Mouse (Mus musculus) brown adipose tissue, adult 24 weeks (tissue): ENCODE measurements around the gene Calcoco2. TPM values are rescaled to one million over a fixed set of nuclear protein-coding genes. Genes with fewer than 3 reads are reported as not detected.

Source experiments
- H3K27ac ChIP-seq: fragments of 200-500 bp; replicated peaks from 2 replicates; pipeline ENCODE4 v1.5.1; 2012; ENCODE audit warnings: low read depth, mild to moderate bottlenecking, low read length
- H3K4me1 ChIP-seq: fragments of 200-500 bp; 2 replicates; pipeline ENCODE4 v1.6.1; 2012; ENCODE audit warnings: low read length, mixed read lengths; ENCODE audit not compliant: control insufficient read depth, insufficient read depth, insufficient read length
- H3K4me3 ChIP-seq: fragments of 200-500 bp; 2 replicates; pipeline ENCODE4 v1.5.1; 2012; ENCODE audit warnings: low read depth, mild to moderate bottlenecking, low read length, moderate library complexity; ENCODE audit not compliant: insufficient read depth
- polyA plus RNA-seq: library from polyadenylated mRNA; stranded (reverse); fragments of >200 nt; gene quantifications from 2 replicates; pipeline ENCODE4 v1.2.4, GENCODE M21; 2012; ENCODE audit not compliant: missing spikeins, insufficient read depth, insufficient read length

Calcoco2 gene
- polyA plus RNA-seq, 1 experiment = not detected

DNA sequence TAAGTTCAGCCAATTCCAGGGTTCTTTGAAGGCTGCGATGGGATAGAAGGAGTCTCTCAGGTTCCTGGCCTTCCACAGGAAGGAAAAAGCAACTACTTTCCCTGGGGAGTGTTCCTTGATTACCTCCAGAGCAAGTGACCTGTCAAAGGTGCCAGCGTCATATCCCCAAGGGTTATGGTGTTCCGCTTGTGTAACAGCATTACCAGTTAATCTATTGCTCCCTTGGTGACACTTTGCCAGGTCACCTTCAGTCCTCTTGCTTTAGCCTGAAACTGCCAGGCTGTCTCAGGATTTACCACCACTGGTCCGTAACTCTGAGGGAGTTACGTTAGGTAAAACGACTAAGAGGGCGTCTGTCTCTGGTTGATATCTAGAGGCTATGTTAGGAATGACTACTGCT lies 41.4 kb downstream of the Calcoco2 start:
- Histone ChIP-seq H3K27ac (no peak overlapping the region), H3K4me1 (peaks cover 3% of the 10 kb centered on the region; the same call in 1 of the 2 replicates), H3K4me3 (no peak overlapping the region)

DNA sequence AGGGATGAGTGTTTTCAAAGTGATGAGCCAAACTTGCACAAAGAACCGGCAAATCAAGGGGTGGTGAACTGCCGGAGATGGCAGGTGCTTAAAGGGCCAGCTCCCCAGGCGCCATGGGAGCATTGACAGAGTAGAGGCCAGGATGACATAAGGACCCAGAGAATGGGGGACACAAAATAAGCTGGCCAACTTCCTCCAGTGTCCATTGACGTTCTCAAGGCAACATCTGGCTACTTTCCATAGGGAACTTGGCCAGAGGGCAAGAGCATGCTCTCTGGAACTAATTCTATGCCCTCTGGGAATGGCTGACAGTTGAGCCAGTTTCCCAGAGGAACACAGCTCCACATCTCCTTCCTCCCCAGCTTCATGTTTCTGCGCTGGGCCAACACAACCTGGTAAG lies 43.5 kb downstream of the Calcoco2 start:
- 0 out of 2 replicates have a peak overlapping the region, but pooled peaks have one; percentile 12 for H3K27ac ChIP-seq
- H3K4me3 ChIP-seq = no peak overlapping the region
- 0 out of 2 replicates have a peak, but pooled peaks cover 3% of the 10 kb centered on the region for H3K4me1 ChIP-seq

DNA sequence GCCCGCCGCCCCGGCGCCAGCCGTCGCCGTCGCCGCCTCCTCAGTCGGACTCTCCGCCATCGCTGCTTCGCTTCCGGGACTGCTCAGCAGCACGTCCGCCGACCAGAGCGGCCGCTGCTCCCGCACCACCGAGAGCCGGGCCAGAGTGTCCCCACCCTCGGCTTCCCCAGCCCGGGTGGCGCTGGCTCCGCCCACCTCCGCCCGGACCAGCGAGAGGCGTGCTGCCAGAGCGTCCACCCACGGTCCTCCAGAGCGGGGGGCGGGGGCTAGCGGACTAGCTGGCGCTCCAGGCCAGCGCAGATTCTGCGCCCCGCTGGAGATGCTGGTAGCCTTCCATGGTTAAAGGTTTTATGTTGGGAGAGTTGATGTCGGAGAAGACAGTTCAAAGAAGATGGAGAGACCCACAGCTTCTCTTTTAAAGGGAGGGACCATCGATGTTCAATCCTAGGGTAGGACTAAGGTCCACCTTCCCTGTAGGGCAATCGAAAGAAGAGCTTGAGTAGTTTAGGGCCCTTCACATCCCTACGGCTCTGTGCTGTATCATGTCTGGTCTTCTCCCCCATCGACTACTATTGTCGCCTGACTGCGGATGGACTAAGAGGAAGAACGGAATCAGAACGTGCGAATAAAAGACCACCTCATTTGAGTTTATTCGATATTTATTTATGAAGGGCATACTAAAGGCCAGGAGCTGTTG lies 46.4 kb downstream of the Calcoco2 start, which contains the start of gene Ube2z:
Gene Ube2z (minus strand): TSS at position 174 of the 697 bp plus-strand sequence.
- peak within 1 kb of the TSS; percentile 72 for H3K27ac ChIP-seq
- H3K4me3 ChIP-seq = peak within 1 kb of the TSS; percentile 72
- 0 out of 2 replicates have a peak, but pooled peaks cover 3% of the 10 kb centered on the region for H3K4me1 ChIP-seq

DNA sequence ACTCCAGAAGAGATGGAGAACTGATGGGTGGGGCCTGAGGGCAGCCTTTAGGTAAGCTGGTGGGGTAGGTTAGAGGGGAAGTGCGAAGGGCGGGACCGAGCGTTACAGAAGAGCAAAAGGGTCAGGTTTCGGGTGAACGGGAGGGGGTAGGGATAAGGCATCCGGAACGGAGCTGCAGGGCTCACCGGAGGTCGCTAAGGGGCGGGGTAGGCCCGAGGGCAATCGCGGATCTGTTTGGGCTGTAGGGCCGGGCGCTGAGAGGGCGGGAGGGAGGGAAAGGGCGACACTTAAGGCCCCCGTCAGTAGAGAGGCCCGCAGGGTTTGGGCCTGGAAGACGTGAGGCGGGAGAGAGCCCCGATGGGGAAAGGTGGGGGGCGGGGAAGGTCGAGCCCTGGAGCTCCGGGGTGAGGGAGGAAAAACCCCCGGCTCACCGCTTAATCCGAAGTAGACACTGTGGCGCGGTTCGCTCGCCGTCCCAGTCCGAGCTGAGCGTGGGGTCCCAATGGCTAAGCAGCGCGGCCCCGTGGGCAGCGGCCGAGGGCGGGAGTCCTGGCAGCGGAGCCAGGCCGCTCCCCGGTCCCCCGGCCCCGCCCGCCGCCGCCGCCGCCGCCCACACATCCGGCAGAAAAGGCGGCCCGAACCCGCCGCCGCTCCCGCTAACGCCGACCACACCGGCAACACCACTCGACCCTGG lies 47.1 kb downstream of the Calcoco2 start:
- peak overlapping the region; percentile 72 for H3K27ac ChIP-seq
- peak overlapping the region; percentile 72 for H3K4me3 ChIP-seq
- 0 out of 2 replicates have a peak, but pooled peaks cover 3% of the 10 kb centered on the region for H3K4me1 ChIP-seq

DNA sequence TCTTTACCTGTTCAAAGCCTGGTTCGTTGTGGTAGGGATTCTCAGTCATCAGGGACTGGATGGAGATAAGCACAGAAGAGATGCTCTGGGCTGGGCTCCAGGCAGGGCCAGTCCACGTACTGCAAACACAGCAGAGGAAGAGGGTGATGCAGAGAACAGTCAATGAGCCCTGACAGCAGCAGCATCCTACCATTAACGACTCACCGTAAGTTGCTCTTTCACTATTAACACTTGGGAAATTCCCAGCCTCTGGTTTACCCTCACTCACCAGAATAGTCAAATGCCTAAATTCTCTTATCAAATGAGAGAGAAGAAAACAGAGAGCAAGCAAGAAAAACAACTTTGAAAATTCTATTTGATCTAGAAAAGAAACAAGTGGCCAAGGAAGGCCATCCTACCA lies 53.5 kb downstream of the Calcoco2 start:
- H3K4me1 ChIP-seq = no peaks in the 10 kb centered on the region
- no peak overlapping the region for H3K27ac ChIP-seq
- no peak overlapping the region for H3K4me3 ChIP-seq

DNA sequence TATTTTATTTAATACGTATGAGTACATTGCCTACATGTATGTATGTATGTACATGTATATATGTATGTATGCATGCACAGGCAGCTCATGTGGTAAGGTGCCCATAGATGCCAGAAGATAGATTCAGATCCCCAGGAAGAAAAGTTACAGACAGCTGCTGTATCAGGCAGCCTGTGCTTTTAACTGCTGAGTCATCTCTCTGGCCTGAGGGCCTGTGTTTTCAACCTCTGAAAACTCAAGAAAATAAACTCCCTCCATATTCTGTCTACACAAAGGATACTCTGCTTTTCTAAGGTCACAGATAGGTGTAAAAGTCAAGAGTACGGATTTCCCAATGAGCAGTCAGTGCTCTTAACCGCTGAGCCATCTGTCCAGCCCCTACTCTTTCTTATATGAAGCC lies 60.9 kb downstream of the Calcoco2 start:
- Histone ChIP-seq H3K27ac (no peak overlapping the region), H3K4me1 (no peaks in the 10 kb centered on the region), H3K4me3 (no peak overlapping the region)

DNA sequence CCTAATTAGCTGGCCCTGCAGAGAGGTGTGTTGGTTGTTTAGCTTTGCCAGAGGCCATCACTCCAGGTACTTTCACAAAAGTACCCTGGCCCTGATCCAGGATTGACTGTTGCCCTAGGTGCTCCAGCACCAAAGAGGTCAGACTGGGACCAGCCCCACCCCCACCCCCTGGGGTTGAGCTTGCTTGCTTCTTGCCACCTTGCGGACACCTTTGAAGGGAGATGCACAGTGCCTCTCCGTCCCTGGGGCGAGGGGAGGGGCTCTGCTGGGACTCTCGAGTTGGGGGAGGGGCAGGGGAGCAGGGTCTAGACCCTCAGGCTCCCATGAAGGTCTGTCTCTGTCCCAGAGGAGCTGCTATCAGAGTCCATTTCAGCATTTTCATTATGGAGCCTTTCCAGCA lies 61.8 kb downstream of the Calcoco2 start:
- no peak overlapping the region for H3K4me3 ChIP-seq
- no peak overlapping the region for H3K27ac ChIP-seq

More for the DNA sequence above, 61.8 kb downstream of the Calcoco2 start:
- no peaks in the 10 kb centered on the region for H3K4me1 ChIP-seq

Other genes with a start within 250 kb of the Calcoco2 start
- not detected in 2 replicates for gene B4galnt2, start 197.1 kb downstream of the Calcoco2 start, polyA plus RNA-seq
- gene Igf2bp1, start 106.0 kb downstream of the Calcoco2 start, polyA plus RNA-seq = not detected in 2 replicates
- gene Gip, start 87.4 kb downstream of the Calcoco2 start, polyA plus RNA-seq = not detected in 2 replicates
- 61.6 and 90.5 TPM in 2 replicates for gene Snf8, start 77.1 kb downstream of the Calcoco2 start, polyA plus RNA-seq
- gene Ube2z, start 46.6 kb downstream of the Calcoco2 start, polyA plus RNA-seq = 11.5 and 13.7 TPM in 2 replicates
- gene Atp5g1, start 36.3 kb downstream of the Calcoco2 start, polyA plus RNA-seq = 43.7 and 57.2 TPM in 2 replicates
- not detected in 2 replicates for gene Ttll6, start 21.8 kb upstream of the Calcoco2 start, polyA plus RNA-seq
- gene Hoxb13, start 82.4 kb upstream of the Calcoco2 start, polyA plus RNA-seq = not detected in 2 replicates
- gene Hoxb9, start 159.5 kb upstream of the Calcoco2 start, polyA plus RNA-seq = not detected in 2 replicates
- 0.58 and 1.9 TPM in 2 replicates for gene Hoxb8, start 169.9 kb upstream of the Calcoco2 start, polyA plus RNA-seq
- gene Hoxb7, start 174.7 kb upstream of the Calcoco2 start, polyA plus RNA-seq = 2.1 and 2.6 TPM in 2 replicates
- 0.91 and 1.9 TPM in 2 replicates for gene Hoxb6, start 180.5 kb upstream of the Calcoco2 start, polyA plus RNA-seq
- gene Hoxb5, start 191.4 kb upstream of the Calcoco2 start, polyA plus RNA-seq = 1.1 and 1.2 TPM in 2 replicates
- gene Hoxb4, start 206.3 kb upstream of the Calcoco2 start, polyA plus RNA-seq = 6.0 and 6.4 TPM in 2 replicates
- 1.7 and 2.0 TPM in 2 replicates for gene Hoxb3, start 211.4 kb upstream of the Calcoco2 start, polyA plus RNA-seq
- 3.2 and 3.7 TPM in 2 replicates for gene Hoxb2, start 238.6 kb upstream of the Calcoco2 start, polyA plus RNA-seq